Mouse (Mus musculus) gastrocnemius, postnatal 4 days (tissue): ENCODE data around the gene Mfap3l. TPM values are rescaled to one million over a fixed set of nuclear protein-coding genes. Genes with fewer than 3 reads are reported as not detected.
A peak's percentile ranks its signal among the peaks of the same experiment; 100 is the strongest.
"Not testable (repeated sequence)": the region's sequence is repeated elsewhere in the genome, so short reads cannot be mapped to it uniquely, and the experiment has no call there.

Experiments used
- DNase-seq, 2 experiments: peaks; one replicate each; pipeline ENCODE4 v3.0.0; 2021 to 2022; ENCODE audit warnings: low spot score in 2 of 2, mixed read lengths in 2 of 2
- long read RNA-seq, 2 experiments: library from polyadenylated mRNA; stranded (forward); transcript quantifications; one replicate each; pipeline ENCODE4 v2.0.0; 2021
- total RNA-seq, 2 experiments: library from RNA; stranded (reverse); gene quantifications; 2 replicates each; pipeline ENCODE4 v1.2.3; 2021

Gene Mfap3l
- 10 to 100 TPM in 1 of 2 experiments, 1 to 10 TPM in 1; 9.9 to 10.3 TPM for total RNA-seq
- long read RNA-seq, experiment 1, full-length matches to known transcripts = 1 of 4 reads
- long read RNA-seq, experiment 1, partial matches to known transcripts = 1 of 4 reads
- long read RNA-seq, experiment 1, other reads (novel, unspliced or antisense) = 2 of 4 reads
- long read RNA-seq, experiment 2, full-length matches to known transcripts = 5 of 5 reads
- long read RNA-seq, experiment 2, partial matches to known transcripts = 0 of 5 reads
- long read RNA-seq, experiment 2, other reads (novel, unspliced or antisense) = 0 of 5 reads

DNA sequence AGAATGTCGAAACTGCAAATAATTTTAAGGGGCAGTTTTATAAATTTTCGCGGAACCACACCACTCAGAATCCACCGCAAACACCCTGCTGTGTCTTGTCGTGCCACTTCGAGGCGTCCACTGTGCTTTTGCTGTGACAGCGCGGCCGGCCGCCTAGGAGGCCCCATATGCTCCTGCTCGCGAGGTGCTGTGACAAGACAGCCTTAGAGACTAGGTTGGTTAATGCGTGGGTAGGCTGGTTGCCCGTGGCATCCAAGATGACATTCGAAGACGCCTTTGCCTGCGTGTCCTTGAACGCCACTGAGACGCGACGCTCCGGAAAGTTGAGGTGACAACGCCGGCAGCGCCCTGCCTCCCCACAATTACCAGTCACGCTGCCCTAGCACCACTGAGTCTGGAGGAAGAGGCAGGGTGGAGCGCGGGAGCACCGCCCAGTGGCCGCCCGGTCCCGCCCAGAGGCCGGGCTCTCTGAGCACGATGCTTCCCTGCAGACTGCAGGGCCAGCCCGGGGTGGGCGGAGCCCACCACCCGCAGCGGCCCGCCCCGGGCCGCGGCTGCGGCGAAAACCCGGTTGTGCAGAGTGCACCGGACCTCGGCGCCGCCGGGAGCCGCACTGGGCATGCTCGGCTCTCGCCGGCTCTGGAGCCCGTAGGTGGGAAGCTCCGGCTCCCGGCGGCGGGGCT lies at the start of gene Mfap3l:
Mfap3l (plus strand) TSS at position 578 of the 683 bp plus-strand sequence.
- peak; percentile 77 to 86 for DNase-seq

DNA sequence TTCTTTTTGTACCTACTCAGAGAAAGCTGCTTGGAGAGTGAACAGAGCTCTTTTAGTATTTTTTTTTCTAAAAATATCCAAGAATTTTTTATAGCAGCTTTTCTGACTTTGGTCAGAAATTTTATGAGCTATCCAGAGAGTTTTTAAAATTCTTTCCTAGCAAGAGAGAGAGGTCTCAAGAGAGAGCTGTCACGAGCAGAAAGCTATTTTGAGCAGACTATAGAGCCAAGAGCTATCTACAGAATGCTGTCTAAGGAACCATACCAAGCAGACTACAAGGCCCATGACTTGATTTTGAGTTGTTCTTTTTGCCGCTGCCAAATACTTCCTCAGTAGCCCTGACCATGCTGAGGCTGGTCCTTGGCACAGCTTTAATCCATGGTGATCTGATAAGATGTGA lies 49.3 kb upstream of the Mfap3l start:
- no peak for DNase-seq

DNA sequence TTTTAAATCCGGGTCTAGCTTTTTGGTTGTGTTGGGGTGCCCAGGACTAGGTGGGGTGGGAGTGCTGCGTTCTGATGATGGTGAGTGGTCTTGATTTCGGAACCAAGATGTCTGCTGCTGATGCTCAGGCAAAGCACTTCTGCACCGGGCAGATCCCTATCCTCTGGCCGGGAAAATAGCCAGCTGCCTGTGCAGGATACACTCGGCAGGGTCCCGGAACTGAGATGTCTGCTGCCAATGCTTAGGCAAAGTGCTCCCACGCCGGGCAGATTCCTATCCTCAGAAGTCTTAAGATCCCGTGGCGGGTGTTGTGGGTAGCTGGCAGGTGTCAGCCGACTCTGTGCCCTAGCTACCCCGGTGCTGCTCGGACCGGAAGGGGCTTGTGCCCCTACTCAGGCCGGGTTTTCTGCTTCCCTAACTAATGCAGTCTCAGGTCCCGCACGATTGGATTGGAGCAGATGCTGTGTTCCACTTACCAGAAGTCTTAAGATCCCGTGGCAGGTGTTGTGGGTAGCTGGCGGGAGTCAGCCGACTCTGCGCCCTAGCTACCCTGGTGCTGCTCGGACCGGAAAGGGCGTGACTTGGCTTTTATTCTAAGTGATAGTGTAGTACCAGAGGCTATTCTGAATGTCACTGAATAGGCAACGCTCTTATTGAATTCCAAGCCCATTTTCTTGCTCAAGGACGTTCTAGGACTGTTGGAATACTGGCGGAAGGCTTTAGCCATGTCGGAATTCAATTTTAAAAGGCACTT lies 41.1 kb upstream of the Mfap3l start:
- DNase-seq = not testable (repeated sequence)

DNA sequence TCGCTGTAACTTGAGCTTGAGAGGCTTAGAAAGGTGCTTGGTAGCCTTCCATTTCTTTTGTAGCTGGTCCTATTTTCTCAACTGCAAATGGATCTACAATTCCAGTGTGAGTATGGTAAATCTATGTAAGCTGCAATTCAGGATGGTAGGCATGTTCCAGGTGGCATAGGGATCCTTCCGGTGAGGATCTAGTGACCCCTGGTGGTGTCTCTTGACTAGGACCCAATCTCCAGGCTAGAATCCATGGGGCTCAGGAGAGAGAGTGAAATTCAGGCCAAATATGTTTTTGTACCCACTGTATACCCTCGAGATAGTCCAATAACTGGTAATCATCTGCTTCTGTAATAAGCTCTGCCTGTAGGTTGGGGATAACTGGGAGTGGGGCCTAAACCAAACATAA lies 37.9 kb upstream of the Mfap3l start:
- no peak for DNase-seq

DNA sequence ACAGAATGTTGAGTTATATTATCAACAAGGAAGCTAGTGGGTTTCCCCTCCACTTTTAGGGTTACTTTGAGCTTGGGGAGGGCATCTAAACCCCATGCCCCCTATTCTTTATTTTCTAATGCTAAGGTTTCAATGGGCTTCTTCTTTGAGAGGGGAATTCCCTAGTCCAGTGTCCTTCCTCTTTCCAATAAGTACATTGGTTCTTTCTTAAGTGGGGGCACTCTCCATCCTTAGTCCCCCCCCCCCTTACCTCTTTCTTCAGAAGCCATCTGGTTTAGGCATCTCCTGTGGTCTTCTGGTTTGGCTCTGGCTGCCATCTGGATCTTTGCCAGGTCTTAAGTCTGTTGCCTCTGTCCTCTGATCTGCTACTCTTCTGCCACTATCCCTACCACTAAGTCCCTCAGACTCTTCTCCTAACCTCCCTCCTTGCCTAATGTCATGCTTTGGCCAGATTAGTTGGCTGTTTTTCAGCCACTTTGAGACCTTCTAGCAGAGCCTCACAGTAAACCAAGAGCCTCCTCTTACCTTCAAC lies 21.0 kb upstream of the Mfap3l start:
- no peak for DNase-seq

DNA sequence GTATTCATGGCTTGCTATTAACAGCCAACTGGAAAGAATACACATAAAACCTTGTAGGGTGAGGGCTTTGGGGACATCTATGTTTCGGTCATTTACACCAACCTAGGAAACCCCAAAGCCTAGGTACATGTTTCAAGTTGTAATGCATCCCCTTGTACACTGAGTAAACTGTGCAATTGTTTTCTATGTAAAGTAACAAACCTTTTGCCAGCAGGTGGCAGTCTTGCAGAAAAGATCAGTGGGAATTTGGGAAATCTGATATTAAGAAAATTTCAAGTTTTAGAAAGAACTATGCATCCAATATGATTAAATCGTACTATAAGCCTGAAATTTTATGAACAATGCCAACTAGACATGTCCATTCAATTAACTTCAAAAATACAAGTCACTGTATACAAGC lies 15.7 kb upstream of the Mfap3l start:
- DNase-seq = peak in 1 of 2 experiments; percentile 31

DNA sequence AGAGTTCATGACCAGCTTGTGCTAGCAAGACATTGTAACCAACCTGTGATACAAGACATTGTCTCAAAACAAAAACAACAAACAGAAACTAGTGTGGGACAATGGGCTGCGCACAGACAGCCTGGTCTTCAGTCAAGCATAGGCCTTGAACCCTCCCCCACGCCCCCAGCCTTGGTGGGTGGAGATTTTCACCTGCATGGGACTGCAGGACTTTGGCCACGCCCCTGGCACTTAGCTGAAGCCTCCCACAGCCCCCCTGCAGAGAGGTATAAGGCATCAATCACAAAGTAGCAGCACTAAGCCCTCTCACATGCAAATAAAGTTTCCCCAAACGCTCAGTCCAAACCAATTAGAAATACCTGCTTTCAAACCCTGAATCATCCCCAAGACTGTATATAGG lies 11.1 kb upstream of the Mfap3l start:
- DNase-seq = no peak

DNA sequence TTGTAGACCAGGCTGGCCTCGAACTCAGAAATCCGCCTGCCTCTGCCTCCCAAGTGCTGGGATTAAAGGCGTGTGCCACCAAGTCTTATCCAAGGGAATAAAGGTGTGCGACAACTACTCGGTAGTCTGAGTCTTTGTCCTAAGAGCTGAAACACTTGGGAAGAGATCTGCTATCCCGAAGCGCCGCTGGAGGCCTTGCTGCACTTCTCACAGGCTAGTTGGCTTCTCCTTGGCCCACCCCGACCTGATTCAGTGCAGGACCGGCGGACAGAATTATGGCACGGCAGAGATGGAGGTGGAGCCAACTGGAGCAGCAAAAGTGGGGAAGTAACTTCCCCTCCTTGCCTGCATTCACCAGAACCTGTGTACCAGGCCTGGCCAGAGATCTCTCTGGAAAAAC lies 10.6 kb upstream of the Mfap3l start:
- DNase-seq = no peak

DNA sequence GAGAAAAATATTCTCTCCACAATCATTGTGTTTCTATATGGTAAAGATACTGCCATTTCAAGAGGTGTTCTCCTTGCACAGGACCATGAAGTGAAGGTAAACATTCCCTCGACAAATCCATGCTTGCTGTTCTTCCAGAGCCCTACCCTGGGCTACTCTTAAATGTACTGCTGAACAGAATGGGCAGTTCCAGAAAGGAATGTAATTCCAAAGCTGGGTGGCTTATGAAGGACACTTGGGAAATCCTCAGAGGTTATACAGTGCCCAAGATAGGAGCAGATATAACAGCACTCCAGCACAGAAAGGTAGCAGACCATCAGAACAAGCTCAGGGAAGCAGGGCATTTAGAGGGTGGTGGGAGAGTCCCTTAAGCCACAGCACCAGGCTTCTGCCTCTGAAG lies 9.2 kb upstream of the Mfap3l start:
- DNase-seq = no peak

DNA sequence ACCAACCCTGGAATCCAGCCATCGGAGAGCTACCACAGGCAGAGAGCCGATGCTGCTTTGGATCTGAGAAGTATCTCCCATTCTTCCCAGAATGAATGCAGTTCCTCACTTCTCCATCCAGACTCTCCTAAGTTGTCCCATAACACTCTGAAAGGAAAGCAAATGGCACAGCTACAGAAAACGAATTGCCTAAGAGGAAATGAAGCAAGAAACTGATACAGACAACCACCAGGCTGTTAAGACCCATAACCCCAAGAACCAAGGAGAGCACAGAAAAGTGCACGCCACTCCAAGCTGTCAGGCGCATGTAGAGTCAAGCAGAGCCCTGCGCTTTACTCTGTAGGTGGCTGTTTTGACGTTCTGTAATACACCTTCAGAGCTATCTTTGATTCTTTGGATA lies 7.9 kb upstream of the Mfap3l start:
- DNase-seq = no peak

DNA sequence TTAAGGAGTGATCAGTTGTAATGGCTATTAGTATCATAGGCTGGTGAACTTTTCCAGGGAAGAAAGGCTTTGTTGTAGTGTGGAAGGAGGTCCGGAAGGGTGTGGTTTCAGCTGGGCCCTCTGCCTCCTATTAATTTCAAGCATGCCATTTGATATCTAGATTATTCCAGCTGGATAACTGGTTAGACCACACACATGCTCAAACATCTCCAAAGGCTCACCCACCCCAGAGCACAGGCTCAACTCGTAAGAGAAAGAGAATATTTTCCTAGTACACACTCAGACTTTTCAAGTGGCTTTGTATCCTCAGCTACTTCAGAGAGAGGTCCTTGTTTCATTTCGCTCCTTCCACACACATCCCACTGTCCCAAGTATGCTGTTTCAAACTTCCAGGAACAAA lies 4.7 kb upstream of the Mfap3l start:
- no peak for DNase-seq

DNA sequence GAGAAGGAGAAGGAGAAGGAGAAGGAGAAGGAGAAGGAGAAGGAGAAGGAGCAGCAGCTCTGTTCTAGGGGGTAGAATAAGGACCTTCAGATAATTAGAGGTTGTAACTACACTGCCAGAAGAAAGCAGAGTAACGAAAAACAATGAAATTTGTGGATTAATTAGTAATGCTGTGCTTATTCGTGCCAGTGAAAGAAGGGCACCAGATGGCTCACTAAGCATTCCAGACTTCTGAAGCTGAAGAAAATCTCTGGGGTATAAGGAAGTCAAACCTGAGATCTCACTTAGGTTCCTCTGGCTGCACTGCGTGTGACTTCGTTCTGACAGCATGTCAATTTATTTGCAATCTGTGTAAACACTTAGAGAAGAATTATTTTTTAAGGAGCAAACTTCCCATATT lies 3.6 kb upstream of the Mfap3l start:
- DNase-seq = no peak

DNA sequence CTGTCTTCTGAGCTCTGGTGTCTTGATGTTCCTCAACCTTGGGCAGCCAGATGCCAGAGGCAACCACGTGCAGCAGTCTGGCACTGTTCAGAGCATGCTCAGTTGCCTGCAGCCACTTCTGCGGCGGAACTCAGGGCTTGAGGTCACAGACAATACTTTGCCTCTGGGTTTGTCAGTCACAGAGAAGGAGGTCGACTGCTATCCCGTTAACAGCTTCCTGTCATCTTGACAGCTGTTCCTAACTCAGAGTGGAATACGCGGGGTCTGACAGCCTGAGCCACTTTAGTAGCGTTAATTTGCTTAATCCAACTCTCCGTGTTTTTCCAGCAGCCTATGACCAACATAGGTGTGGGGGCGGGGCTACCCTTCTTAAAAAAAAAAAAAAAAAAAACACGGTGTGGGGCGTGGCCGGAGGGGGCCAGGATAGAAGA lies 1.1 kb upstream of the Mfap3l start:
- peak in 1 of 2 experiments; percentile 58 for DNase-seq

DNA sequence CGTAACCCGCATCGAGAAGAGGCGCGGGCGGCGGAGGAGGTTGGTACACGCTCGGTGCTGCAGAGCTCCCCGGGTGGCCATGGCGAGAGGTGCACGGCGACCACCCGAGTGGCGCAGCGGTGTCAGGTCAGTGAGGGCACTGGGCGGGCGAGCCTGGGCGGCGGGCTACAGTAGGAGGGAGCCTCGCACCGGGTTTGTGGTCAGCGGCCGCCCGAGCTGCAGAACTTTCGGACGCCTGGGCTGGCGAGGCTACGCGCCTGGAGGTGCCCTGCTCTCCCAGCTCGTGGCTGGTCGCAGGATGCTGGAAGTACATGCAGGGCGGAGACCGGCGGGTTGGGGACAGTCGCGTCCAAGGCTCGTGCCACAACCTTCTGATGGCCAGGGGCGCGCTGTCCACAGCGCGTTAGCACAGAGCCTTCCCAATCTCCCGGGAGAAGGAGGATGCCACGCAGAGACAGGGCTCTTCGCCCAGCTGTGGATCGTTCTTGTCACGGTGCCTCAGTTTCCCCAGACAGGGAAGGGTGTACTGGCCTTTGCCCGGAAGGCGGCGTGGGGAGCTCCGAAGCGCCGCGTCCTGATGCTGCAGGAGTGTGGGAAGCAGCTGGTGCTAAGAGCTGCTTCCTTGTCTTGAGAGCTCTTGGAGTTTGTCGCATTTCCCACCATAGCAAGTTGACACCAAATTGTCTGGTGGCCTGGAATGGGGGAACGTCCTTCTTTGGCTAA lies 467 bp downstream of the Mfap3l start:
- peak in 1 of 2 experiments; percentile 21 for DNase-seq

DNA sequence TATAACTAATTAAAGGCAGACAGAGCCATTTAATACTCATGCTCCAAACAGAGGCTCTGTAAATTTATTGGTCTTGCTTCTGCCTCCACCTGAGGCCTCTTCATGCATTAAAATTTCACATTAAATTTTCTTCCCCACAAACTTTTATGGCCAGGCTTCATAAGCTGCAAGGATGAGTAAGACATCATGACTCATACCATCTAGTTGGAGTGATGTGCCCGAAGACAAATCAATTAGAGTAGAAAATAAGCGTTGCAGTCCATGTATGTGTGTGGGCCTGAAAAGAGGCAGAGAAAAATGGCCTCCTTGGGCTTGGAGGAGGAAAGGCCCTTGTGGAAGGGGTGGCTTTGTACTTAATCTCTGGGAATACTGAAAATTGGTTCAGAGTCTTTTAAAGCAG lies 2.3 kb downstream of the Mfap3l start:
- DNase-seq = no peak

DNA sequence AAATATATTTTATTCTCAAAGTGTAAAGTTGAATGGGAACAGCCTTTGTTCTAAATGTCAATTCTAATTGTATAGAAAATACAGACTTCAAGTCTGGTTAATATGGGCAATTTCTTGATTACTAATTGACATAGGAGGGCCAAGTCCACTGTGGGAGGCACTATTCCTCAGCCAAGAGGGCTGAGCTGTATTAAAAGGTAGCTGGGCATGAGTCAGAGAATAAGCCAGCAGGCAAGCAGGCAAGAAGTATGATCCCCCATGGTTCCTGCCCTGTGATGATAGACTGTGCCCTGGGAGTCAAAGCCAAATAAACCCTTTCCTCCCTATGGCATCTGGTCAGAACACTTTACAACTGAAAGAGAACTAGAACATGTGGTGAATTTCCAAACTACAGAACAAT lies 3.2 kb downstream of the Mfap3l start:
- no peak for DNase-seq

DNA sequence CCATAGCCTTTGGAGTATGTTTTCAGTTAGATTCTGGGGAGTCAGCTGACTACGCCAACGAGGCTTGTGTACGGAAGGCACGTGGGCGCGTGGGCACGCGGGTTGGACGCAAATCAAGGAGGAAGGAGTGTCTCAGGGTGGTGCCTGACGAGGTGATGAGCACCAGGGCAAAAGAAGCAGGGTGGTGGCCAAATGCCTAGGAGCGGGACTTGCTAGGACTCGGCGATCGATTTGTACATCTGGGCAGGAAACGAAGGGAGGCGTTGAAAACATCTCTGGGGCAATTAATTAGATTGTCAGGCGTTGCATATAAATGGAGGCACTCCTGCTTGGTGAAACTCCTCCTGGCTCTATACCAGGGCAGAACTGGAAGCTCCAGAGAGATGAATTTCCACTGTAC lies 7.4 kb downstream of the Mfap3l start:
- DNase-seq = no peak

DNA sequence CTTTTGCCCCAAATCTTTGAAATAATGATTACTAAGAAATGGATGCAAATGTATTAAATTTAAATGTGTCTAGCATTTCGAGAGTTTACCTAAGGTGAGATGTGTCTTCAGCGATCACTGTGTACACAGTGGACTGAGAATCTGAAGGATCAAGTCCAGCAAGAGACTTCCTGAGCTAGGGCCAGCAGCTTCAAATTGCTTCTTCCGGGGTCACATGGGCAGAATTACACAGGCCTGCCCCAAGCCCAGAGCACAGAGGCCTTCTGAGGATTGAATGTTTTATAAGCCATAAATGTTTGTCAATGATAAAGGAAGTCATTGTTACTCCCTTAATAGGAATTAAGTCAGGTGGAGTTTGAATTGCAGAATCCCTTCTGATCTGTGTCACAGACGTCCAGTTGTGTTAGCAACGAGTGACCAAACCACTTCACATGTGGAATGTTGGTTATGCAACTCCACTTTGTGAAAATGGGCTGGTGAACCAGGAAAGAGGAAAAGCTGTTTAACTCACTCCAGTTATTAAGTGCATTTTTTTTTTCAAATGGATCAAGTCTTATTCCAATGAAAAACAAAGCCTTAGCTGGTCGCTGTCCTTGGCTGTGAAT lies 10.9 kb downstream of the Mfap3l start:
- DNase-seq = no peak

DNA sequence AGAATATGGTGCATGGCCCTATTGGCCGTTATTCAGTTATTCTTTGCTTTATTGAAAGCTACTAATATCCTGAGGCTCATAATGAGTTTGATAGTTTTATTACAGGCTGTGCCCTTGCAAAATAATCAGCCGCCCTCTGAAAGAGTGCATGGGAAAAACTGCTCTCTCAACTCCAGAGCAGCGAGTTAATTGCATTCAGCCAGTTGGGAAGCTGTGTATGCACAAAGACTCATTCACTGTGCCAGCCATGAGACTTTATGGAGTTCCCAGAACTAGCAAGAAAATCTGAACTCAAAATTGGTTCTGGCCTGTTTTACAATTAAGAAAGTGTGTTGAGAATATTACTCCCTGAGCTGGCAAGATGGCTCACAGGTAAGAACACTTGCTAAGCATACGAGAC lies 12.5 kb downstream of the Mfap3l start:
- no peak for DNase-seq

DNA sequence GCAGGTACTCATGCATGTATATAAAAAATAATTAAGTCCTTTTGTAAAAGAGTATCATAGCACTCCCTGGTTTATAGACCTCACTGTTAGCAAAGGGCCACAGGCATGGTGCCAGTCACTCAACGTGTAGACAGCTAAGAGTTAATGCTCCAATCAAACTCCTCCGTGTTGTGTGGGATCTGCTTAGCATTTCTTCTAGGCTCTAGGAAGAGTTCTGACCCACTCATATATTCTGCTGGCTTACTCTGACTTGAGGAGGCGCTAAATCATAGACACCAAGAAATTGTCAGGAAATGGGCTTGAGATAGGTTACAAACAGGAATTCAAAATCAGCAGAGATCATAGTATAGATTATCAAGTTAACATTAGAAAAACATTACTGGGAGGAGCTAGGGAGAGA lies 13.3 kb downstream of the Mfap3l start:
- DNase-seq = no peak

DNA sequence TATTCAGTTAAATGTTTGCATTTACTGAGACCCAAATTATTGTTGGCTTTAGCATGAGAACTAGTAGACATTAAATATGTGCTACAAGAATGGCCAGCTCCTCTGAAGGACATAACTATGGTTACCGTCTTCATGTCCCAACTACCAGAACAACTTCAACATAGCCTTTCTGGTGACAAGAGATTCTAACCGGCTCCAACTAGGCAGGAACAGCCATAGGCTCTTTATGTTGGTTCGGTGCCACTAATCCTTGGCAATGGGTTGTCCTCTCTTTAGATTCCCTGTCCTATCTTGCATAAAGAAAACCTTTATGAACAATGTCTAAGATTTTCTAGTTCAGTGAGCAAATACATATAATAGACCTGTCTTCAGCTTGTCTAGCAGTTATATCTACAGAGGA lies 14.7 kb downstream of the Mfap3l start:
- no peak for DNase-seq
